Mouse (Mus musculus): Measurements from ENCODE around the gene Apba3. TPM values are rescaled to one million over a fixed set of nuclear protein-coding genes. Genes with fewer than 3 reads are reported as not detected.
A peak's percentile ranks its signal among the peaks of the same experiment; 100 is the strongest.

Apba3 gene
- total and polyA plus RNA-seq, 3 experiments = 111 to 151 (median 123) TPM

DNA sequence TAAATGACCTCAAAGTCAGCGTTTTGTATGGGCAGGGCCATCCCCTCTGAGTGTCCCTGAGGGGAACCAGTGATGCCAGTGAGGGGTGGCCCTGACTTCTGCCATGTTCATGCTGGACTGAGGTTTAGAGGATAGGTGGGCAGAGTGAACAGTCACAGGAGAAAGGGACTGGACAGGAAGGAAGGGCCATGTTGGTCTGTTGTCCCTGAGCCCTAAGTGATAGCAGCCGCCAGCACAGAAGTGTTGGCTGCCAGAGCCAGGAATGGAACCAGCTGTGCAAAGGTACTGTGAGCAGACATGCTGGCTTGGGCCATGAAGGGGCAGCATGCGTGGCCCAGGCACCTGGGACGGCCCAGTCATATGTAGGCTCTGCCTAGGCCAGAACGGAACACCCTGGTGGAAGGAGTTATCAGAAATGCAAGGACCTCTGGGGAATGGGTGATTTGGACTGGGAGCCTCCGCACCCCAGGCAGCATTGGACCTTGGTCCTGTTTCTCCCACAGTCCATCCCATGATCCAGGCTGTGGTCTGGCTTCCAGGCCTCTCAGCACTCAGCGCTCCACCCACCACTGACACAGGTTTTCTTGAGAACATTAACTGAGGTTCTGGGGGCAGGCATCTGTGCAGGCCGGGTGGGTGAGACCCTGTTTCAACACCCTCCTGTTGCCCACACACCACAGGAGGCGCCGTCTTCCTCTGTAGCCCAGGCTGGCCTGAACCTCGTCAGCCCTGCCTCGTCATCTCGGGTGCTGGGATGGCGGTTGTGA, 33.0 kb downstream of the Apba3 start:
- Histone ChIP-seq H3K36me3 (ENCODE audit: control insufficient read depth, insufficient read depth, low read length) (no peaks in the 10 kb centered on the region), H3K4me3 (no peak overlapping the region), H3K27me3 (ENCODE audit: control insufficient read depth, insufficient read depth, low read length) (no peaks in the 10 kb centered on the region), H3K9ac (ENCODE audit: low read depth, low read length) (0 out of 2 replicates have a peak overlapping the region, but pooled peaks have one; percentile 10), H3K4me1 (ENCODE audit: control insufficient read depth, insufficient read depth, low read length) (peaks cover 68% of the 10 kb centered on the region), H3K79me2 (replicated peaks; ENCODE audit: control insufficient read depth, insufficient read depth, low read length) (peaks cover 19% of the 10 kb centered on the region), H3K27ac (peak overlapping the region; percentile 85)
- 75% methylated on average over 14 of the region's 14 CpGs for WGBS
- intact Hi-C loops (cut with DNase I) = no loop called here
- no peak for TF ChIP-seq POLR2A (IDR thresholded peaks at IDR 0.05; ENCODE audit: insufficient read depth, low read depth, low read length)
- TF ChIP-seq CTCF (IDR thresholded peaks at IDR 0.05) = no peak
- TF ChIP-seq EP300 (IDR thresholded peaks at IDR 0.05; ENCODE audit: insufficient read depth, low read depth, low read length) = no peak
- no peak for DNase-seq

DNA sequence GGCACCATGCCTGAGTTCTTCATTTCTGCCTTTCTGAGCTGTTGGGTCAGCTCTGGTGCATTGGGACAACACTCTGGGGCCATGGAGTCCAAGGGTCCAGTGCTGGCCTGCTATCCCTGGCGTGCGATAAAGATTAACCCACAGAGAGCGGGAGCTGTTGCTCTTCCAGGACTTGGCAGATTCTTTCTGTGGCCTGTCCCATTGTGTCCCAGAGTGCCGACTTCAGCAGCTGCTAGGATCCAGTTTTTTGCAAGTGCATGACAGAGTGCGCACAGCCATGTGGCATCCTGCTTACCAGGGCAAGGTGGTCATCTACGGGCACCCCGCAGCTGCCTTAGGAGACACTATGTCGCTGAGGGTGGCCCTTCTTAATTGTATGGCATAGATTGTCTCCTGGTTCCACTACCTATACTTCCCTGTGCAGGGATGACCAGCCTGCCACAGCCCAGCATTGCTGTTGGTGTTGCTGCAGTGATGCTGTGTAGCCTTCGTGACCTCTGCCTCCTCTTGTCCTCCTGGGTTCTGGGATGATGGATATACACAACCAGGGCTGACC, 33.7 kb downstream of the Apba3 start:
- peaks cover 63% of the 10 kb centered on the region for H3K4me1 ChIP-seq (ENCODE audit: control insufficient read depth, insufficient read depth, low read length)
- H3K36me3 ChIP-seq (ENCODE audit: control insufficient read depth, insufficient read depth, low read length) = no peaks in the 10 kb centered on the region
- TF ChIP-seq CTCF (IDR thresholded peaks at IDR 0.05) (no peak), EP300 (IDR thresholded peaks at IDR 0.05; ENCODE audit: insufficient read depth, low read depth, low read length) (no peak), POLR2A (IDR thresholded peaks at IDR 0.05; ENCODE audit: insufficient read depth, low read depth, low read length) (no peak)
- H3K79me2 ChIP-seq (replicated peaks; ENCODE audit: control insufficient read depth, insufficient read depth, low read length) = peaks cover 19% of the 10 kb centered on the region
- intact Hi-C loops (cut with DNase I) = no loop called here
- H3K27ac ChIP-seq = peak overlapping the region; percentile 15
- H3K4me3 ChIP-seq = no peak overlapping the region
- no peak overlapping the region; the same call in 1 of the 2 replicates for H3K9ac ChIP-seq (ENCODE audit: low read depth, low read length)
- no peak for DNase-seq
- 59% methylated on average over 9 of the region's 9 CpGs for WGBS
- H3K27me3 ChIP-seq (ENCODE audit: control insufficient read depth, insufficient read depth, low read length) = no peaks in the 10 kb centered on the region

DNA sequence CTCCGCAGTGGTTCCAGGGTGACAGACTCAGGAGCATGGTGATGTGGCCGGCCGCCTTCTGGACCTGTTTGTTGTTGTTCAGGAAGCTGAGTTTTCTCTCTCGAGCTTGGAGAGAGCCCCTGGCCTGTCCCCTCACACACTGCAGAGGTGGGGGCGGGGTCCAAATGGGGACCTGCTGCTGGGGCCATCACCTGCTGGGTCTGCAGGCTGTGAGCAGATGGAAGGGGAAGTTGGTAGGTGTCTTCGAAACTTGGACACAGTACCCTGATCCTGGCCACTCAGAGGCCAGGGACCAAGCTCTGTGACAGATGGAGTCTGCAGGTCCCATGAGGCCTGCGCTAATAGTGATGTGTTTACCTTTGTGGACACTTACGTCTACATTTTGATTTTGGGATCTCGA, 34.6 kb downstream of the Apba3 start:
- TF ChIP-seq EP300 (IDR thresholded peaks at IDR 0.05; ENCODE audit: insufficient read depth, low read depth, low read length) (no peak), CTCF (IDR thresholded peaks at IDR 0.05) (no peak), POLR2A (IDR thresholded peaks at IDR 0.05; ENCODE audit: insufficient read depth, low read depth, low read length) (no peak)
- no peaks in the 10 kb centered on the region for H3K27me3 ChIP-seq (ENCODE audit: control insufficient read depth, insufficient read depth, low read length)
- H3K4me1 ChIP-seq (ENCODE audit: control insufficient read depth, insufficient read depth, low read length) = peaks cover 55% of the 10 kb centered on the region
- H3K4me3 ChIP-seq = no peak overlapping the region
- DNase-seq = no peak
- no peaks in the 10 kb centered on the region for H3K36me3 ChIP-seq (ENCODE audit: control insufficient read depth, insufficient read depth, low read length)
- no peak overlapping the region for H3K9ac ChIP-seq (ENCODE audit: low read depth, low read length)
- 71% methylated on average over 9 of the region's 9 CpGs for WGBS
- H3K79me2 ChIP-seq (replicated peaks; ENCODE audit: control insufficient read depth, insufficient read depth, low read length) = peaks cover 13% of the 10 kb centered on the region
- no peak overlapping the region for H3K27ac ChIP-seq
- intact Hi-C loops (cut with DNase I) = no loop called here

DNA sequence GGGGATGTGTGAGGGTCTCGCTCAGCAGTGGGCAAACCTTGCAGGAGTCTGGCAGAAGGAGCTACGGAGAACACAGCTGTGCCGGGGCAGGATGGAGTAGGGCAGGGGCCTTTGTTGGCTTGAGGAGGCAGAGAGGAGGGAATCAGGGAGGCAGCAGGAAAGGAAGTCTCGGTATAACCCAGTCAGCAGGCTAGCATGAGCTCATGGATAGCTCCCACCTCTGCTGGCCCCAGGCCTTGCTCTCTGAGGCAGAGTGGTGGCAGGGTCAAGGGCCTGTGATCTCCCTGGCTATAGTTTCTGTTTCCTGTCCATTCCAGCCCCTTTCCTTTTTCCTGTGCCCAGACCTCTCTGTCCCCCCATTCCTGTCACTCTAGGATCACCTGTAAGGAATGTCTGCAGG, 35.5 kb downstream of the Apba3 start:
- intact Hi-C loops (cut with DNase I) = no loop called here
- peaks cover 52% of the 10 kb centered on the region for H3K4me1 ChIP-seq (ENCODE audit: control insufficient read depth, insufficient read depth, low read length)
- no peaks in the 10 kb centered on the region for H3K27me3 ChIP-seq (ENCODE audit: control insufficient read depth, insufficient read depth, low read length)
- WGBS = 34% methylated on average over 4 of the region's 4 CpGs
- H3K36me3 ChIP-seq (ENCODE audit: control insufficient read depth, insufficient read depth, low read length) = no peaks in the 10 kb centered on the region
- DNase-seq = no peak
- TF ChIP-seq POLR2A (IDR thresholded peaks at IDR 0.05; ENCODE audit: insufficient read depth, low read depth, low read length) = no peak
- TF ChIP-seq EP300 (IDR thresholded peaks at IDR 0.05; ENCODE audit: insufficient read depth, low read depth, low read length) = no peak
- no peak for TF ChIP-seq CTCF (IDR thresholded peaks at IDR 0.05)
- H3K27ac ChIP-seq = peak overlapping the region; percentile 60
- H3K9ac ChIP-seq (ENCODE audit: low read depth, low read length) = peak overlapping the region; percentile 30
- H3K4me3 ChIP-seq = peak overlapping the region; percentile 23
- peaks cover 9% of the 10 kb centered on the region for H3K79me2 ChIP-seq (replicated peaks; ENCODE audit: control insufficient read depth, insufficient read depth, low read length)

DNA sequence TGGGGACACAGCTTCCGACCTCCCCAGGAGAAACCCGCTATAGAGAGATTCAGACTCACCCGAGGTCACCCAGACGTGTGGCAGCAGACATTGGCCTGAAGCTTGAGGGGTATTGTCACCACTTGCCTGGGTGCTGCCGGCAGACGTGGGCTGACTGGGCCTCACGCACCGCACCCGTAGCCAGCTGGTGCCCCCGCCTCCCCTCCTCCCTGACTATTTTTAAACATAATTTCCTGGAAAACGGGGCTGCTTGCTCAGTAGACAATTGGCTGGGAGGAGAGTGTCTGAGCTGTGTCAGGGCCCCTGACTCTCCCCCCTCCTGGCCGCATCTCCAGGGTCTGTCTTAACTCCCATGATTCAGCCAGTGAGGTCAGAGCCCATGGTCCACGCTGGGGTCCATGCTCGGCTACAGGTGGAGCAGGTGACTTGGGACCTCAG, 36.0 kb downstream of the Apba3 start:
- H3K27ac ChIP-seq = peak overlapping the region; percentile 60
- peaks cover 49% of the 10 kb centered on the region for H3K4me1 ChIP-seq (ENCODE audit: control insufficient read depth, insufficient read depth, low read length)
- H3K79me2 ChIP-seq (replicated peaks; ENCODE audit: control insufficient read depth, insufficient read depth, low read length) = peaks cover 8% of the 10 kb centered on the region
- H3K4me3 ChIP-seq = peak overlapping the region; percentile 23
- H3K9ac ChIP-seq (ENCODE audit: low read depth, low read length) = peak overlapping the region; percentile 35
- H3K27me3 ChIP-seq (ENCODE audit: control insufficient read depth, insufficient read depth, low read length) = no peaks in the 10 kb centered on the region
- no peaks in the 10 kb centered on the region for H3K36me3 ChIP-seq (ENCODE audit: control insufficient read depth, insufficient read depth, low read length)
- DNase-seq = peak in 1 of 2 experiments; percentile 53
- 4% methylated on average over 14 of the region's 14 CpGs for WGBS
- intact Hi-C loops (cut with DNase I) = no loop called here
- TF ChIP-seq CTCF (IDR thresholded peaks at IDR 0.05) = no peak
- no peak for TF ChIP-seq POLR2A (IDR thresholded peaks at IDR 0.05; ENCODE audit: insufficient read depth, low read depth, low read length)
- TF ChIP-seq EP300 (IDR thresholded peaks at IDR 0.05; ENCODE audit: insufficient read depth, low read depth, low read length) = no peak

DNA sequence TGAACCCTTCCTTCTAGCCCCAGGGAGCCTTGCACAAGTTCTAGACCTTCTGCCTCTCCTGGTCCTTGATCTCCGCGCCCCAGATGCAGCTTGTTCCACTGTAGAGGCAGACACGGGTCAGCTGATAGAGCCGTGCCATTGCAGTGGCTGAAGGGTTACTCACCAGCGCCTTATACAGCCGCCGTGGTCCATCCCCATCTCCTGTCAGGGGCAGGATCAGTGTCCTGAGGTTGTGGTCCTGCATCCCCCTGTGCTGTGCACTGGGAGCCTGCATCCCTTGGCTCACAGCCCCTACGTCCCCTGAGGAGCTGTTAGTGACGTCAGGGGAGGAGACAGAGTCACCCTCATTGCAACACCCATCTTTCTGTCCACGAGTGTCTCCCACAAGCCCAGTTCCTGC, 36.5 kb downstream of the Apba3 start:
- Histone ChIP-seq H3K4me1 (ENCODE audit: control insufficient read depth, insufficient read depth, low read length) (peaks cover 47% of the 10 kb centered on the region), H3K36me3 (ENCODE audit: control insufficient read depth, insufficient read depth, low read length) (no peaks in the 10 kb centered on the region), H3K27ac (peak overlapping the region; percentile 60), H3K27me3 (ENCODE audit: control insufficient read depth, insufficient read depth, low read length) (no peaks in the 10 kb centered on the region), H3K9ac (ENCODE audit: low read depth, low read length) (peak overlapping the region; percentile 35), H3K4me3 (peak overlapping the region; percentile 23), H3K79me2 (replicated peaks; ENCODE audit: control insufficient read depth, insufficient read depth, low read length) (peaks cover 7% of the 10 kb centered on the region)
- intact Hi-C loops (cut with DNase I) = no loop called here
- WGBS = 27% methylated on average over 10 of the region's 10 CpGs
- TF ChIP-seq POLR2A (IDR thresholded peaks at IDR 0.05; ENCODE audit: insufficient read depth, low read depth, low read length) (no peak), EP300 (IDR thresholded peaks at IDR 0.05; ENCODE audit: insufficient read depth, low read depth, low read length) (no peak), CTCF (IDR thresholded peaks at IDR 0.05) (no peak)
- peak in 1 of 2 experiments; percentile 40 for DNase-seq

Measured in heart, adult 2 months (tissue).